Mouse (Mus musculus) myocyte (in vitro differentiated cells): ENCODE data around the gene Svs2. TPM values are rescaled to one million over a fixed set of nuclear protein-coding genes. Genes with fewer than 3 reads are reported as not detected.
"Not testable (repeated sequence)": the region's sequence is repeated elsewhere in the genome, so short reads cannot be mapped to it uniquely, and the experiment has no call there.

Experiments
- H3K27me3 ChIP-seq: one replicate; pipeline ENCODE4 v1.6.1; 2011; ENCODE audit not compliant: control insufficient read depth, insufficient read depth, insufficient read length
- H3K36me3 ChIP-seq: one replicate; pipeline ENCODE4 v1.6.1; 2011; ENCODE audit not compliant: control insufficient read depth, insufficient read depth
- H3K4me2 ChIP-seq: one replicate; pipeline ENCODE4 v1.6.1; 2011; ENCODE audit warnings: low read depth, control low read depth
- H3K4me3 ChIP-seq: one replicate; pipeline ENCODE4 v1.5.1; 2011; ENCODE audit warnings: mild to moderate bottlenecking, control low read depth, moderate library complexity
- H3K79me2 ChIP-seq: one replicate; pipeline ENCODE4 v1.6.1; 2011; ENCODE audit not compliant: control insufficient read depth, insufficient read depth
- H3ac ChIP-seq: one replicate; pipeline ENCODE4 v1.6.1; 2011; ENCODE audit not compliant: control insufficient read depth, insufficient read length
- CEBPB ChIP-seq: IDR thresholded peaks from 2 replicates; pipeline ENCODE4 v1.6.1; 2011; ENCODE audit warnings: mild to moderate bottlenecking, moderate library complexity; ENCODE audit not compliant: poor library complexity, insufficient read depth, severe bottlenecking
- E2F4 ChIP-seq: IDR thresholded peaks from one replicate; pipeline ENCODE4 v1.6.1; 2011; ENCODE audit warnings: mild to moderate bottlenecking, control low read depth, moderate library complexity; ENCODE audit not compliant: insufficient read depth
- MAX ChIP-seq: IDR thresholded peaks from one replicate; pipeline ENCODE4 v1.6.1; 2011; ENCODE audit warnings: low read depth, mild to moderate bottlenecking, control low read depth
- MYOD1 ChIP-seq, 3 experiments: IDR thresholded peaks; one replicate each; pipeline ENCODE4 v1.6.1; 2011; ENCODE audit warnings: control low read depth in 2 of 3, low read depth in 2 of 3, mild to moderate bottlenecking in 2 of 3, moderate library complexity in 1 of 3; ENCODE audit not compliant: insufficient read length in 2 of 3, control insufficient read depth in 1 of 3
- MYOG ChIP-seq, 3 experiments: IDR thresholded peaks; one replicate each; pipeline ENCODE4 v1.6.1; 2011; ENCODE audit warnings: control low read depth in 2 of 3, low read depth in 2 of 3, mild to moderate bottlenecking in 2 of 3; ENCODE audit not compliant: insufficient read length in 2 of 3, control insufficient read depth in 1 of 3, insufficient read depth in 1 of 3
- POLR2A ChIP-seq: IDR thresholded peaks from one replicate; pipeline ENCODE4 v1.6.1; 2011; ENCODE audit warnings: low read depth, mild to moderate bottlenecking, control low read depth, moderate library complexity; ENCODE audit not compliant: insufficient read length
- POLR2AphosphoS2 ChIP-seq: IDR thresholded peaks from one replicate; pipeline ENCODE4 v1.6.1; 2011; ENCODE audit warnings: low read depth, control low read depth; ENCODE audit not compliant: insufficient read length
- REST ChIP-seq: IDR thresholded peaks from one replicate; pipeline ENCODE4 v1.6.1; 2011; ENCODE audit warnings: mild to moderate bottlenecking, control low read depth, moderate library complexity; ENCODE audit not compliant: insufficient read depth, insufficient read length
- SRF ChIP-seq: IDR thresholded peaks from one replicate; pipeline ENCODE4 v1.6.1; 2011; ENCODE audit warnings: low read depth; ENCODE audit not compliant: control insufficient read depth, insufficient read length
- TCF12 ChIP-seq: IDR thresholded peaks from one replicate; pipeline ENCODE4 v1.6.1; 2011; ENCODE audit warnings: mild to moderate bottlenecking, control low read depth; ENCODE audit not compliant: poor library complexity, insufficient read depth, severe bottlenecking
- TCF3 ChIP-seq: IDR thresholded peaks from one replicate; pipeline ENCODE4 v1.6.1; 2011; ENCODE audit warnings: low read depth, control low read depth; ENCODE audit not compliant: insufficient read length
- USF1 ChIP-seq: IDR thresholded peaks from one replicate; pipeline ENCODE4 v1.6.1; 2011; ENCODE audit warnings: low read depth, mild to moderate bottlenecking, control low read depth, moderate library complexity
- polyA plus RNA-seq: library from polyadenylated mRNA; unstranded; fragments of >200 nt; fragmentation: generic; extraction: Trizol; gene quantifications from one replicate; pipeline ENCODE4 v1.2.1, GENCODE M21; 2012; ENCODE audit warnings: missing spikeins

Gene Svs2
- not detected for polyA plus RNA-seq

DNA sequence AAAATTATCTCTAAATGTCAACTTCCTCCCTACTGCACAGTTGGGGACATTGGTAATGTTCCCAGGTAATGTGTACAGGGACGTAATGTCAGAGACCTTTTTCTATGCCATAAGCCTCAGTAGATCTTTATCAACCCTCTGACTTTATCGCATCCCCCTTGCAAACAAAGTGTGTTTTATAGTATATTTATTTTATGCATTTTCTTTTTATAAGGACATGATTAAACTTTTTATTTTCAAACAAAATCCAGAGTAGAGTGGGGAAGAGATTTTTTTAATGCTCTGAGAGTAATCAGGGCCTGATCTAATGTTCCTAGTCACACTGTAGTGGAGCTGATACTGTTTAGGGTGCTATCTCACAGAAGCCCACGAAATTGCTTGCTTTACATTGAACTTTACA is at the start of gene Svs2:
Gene Svs2 (minus strand): TSS at position 101 of the 400 bp plus-strand sequence.
- TF ChIP-seq SRF (no peak), POLR2AphosphoS2 (no peak), TCF12 (no peak), MYOD1 (IDR thresholded peaks at IDR 0.05; ENCODE audit: control insufficient read depth in 1 of 3, insufficient read length in 2 of 3, low read depth in 2 of 3) (no peak), E2F4 (no peak), TCF3 (no peak), POLR2A (no peak)

DNA sequence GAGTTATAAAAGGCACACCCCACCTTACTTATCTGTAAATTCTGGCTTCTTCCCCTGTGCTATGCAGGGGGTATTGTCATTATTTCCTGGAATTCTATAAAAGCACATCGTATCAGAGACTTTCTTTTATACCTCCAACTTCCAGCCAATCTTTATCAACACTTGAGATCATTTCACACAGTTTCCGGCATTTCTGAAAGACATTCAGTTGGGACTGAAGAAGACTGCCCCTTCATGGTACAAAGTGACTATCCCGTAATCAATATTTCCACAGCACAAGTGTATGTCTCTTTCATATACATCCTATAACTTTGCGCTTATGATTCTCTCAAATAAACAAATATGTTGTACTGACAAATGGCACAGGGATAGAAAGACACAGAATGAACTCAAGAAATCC is 40.1 kb upstream of the Svs2 start, which contains the start of gene Svs4:
Gene Svs4 (minus strand): TSS at position 101 of the 400 bp plus-strand sequence.
- TF ChIP-seq TCF12 (no peak), MYOD1 (IDR thresholded peaks at IDR 0.05; ENCODE audit: control insufficient read depth in 1 of 3, insufficient read length in 2 of 3, low read depth in 2 of 3) (no peak), CEBPB (no peak), POLR2AphosphoS2 (no peak)
- Histone ChIP-seq H3K4me2 (no peak within 1 kb of the TSS), H3K4me3 (no peak within 1 kb of the TSS), H3K36me3 (no peaks in the 10 kb centered on the region), H3ac (no peak within 1 kb of the TSS), H3K79me2 (no peaks in the 10 kb centered on the region), H3K27me3 (no peaks in the 10 kb centered on the region)

More for the DNA sequence above, at the start of gene Svs2:
- H3K27me3 ChIP-seq: peaks cover 27% of the 10 kb centered on the region
- H3K36me3 ChIP-seq: no peaks in the 10 kb centered on the region
- H3K4me2 ChIP-seq: no peak within 1 kb of the TSS
- H3K4me3 ChIP-seq: no peak within 1 kb of the TSS
- no peak within 1 kb of the TSS for H3ac ChIP-seq
- no peaks in the 10 kb centered on the region for H3K79me2 ChIP-seq

DNA sequence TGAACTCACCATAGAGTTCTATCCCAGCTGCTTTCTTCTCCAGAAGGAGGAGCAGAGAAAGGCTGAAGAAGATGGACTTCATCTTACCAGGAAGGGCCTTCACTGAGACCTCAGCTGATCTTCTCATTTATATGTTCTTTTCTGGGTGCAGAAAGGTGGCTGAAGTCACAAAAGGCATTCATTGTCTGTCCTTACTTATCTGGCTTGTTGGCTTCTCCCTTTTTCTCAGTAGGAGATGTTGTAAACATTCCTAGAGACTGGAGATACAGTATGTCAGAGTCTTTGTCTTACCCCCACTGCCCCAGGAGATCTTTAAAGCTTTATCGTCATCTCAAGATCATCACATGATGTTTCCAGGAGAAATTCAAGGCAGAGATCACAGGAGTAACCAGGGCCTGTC is 18.3 kb upstream of the Svs2 start, which contains the start of gene Svs3b:
Gene Svs3b (minus strand): TSS at position 101 of the 400 bp plus-strand sequence.
- H3K4me2 ChIP-seq, H3K4me3 ChIP-seq, H3ac ChIP-seq, H3K79me2 ChIP-seq, H3K36me3 ChIP-seq: not testable (repeated sequence)
- H3K27me3 ChIP-seq: peaks cover 11% of the 10 kb centered on the region

DNA sequence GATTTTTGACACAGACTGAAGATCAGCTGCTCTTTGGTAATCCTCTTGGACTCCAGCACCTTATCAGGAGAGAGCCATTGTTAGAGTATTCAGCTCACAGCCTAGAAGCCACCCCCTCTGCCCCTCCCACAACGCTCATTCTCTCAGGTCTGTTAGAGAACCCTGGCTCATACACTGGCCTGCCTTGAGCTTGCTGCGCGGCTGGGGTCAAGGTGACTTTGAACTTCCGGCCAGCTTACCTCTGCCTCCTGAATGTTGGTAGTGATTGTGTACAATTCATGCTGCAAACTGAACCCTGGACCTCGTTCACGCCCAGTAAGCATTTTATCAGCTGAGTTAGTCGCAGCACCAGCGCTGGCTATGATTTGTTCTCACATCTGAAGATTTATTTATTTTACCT is 5.6 kb downstream of the Svs2 start:
- H3K36me3 ChIP-seq: no peaks in the 10 kb centered on the region
- H3K4me2 ChIP-seq: no peak overlapping the region
- TF ChIP-seq CEBPB: no peak
- no peak overlapping the region for H3K4me3 ChIP-seq
- no peak overlapping the region for H3ac ChIP-seq
- no peaks in the 10 kb centered on the region for H3K79me2 ChIP-seq
- H3K27me3 ChIP-seq: peaks cover 25% of the 10 kb centered on the region

DNA sequence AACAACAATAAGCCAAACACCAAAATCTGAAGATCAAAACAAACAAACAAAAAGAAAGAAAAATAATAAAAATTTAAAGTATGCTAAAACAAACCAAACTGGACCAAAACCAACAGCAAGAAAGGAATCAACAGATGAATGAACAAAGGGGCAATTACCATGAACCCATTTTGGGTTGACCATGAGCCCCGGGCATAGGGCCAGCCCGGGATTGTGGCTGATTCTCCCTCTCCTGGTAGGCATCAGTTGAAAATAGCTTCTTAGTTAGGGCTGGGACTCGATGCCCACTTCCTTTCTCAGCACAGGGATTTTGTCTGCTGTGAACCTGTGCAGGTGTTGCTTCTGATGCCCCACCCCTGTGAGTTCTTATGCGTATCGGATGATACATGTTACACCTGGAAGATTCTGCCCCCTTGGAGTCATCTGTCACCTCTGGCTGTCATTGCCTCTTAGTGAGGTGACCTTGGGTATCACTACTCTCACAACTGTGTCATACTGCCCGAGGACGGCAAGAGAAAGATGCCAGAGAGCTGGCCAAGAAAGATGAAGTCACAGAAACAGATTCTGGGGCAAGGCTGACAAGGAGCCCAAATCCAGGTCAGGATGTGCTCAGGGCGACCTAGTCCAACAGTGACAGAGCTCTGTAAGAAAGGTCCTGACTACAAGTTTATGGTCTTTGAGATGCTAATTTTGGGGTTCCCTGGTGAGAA is 9.8 kb downstream of the Svs2 start:
- Histone ChIP-seq H3K4me2 (no peak overlapping the region), H3ac (no peak overlapping the region), H3K4me3 (no peak overlapping the region), H3K79me2 (no peaks in the 10 kb centered on the region), H3K36me3 (no peaks in the 10 kb centered on the region), H3K27me3 (peaks cover 18% of the 10 kb centered on the region)
- no peak for TF ChIP-seq POLR2A
- no peak for TF ChIP-seq TCF3
- TF ChIP-seq TCF12: no peak
- TF ChIP-seq CEBPB: no peak
- TF ChIP-seq USF1: no peak
- TF ChIP-seq E2F4: no peak
- no peak for TF ChIP-seq MYOG (IDR thresholded peaks at IDR 0.05; ENCODE audit: control insufficient read depth in 1 of 3, insufficient read depth in 1 of 3, insufficient read length in 2 of 3, low read depth in 2 of 3)
- TF ChIP-seq SRF: no peak
- TF ChIP-seq MAX: no peak
- no peak for TF ChIP-seq REST
- no peak for TF ChIP-seq MYOD1 (IDR thresholded peaks at IDR 0.05; ENCODE audit: control insufficient read depth in 1 of 3, insufficient read length in 2 of 3, low read depth in 2 of 3)
- TF ChIP-seq POLR2AphosphoS2: no peak

DNA sequence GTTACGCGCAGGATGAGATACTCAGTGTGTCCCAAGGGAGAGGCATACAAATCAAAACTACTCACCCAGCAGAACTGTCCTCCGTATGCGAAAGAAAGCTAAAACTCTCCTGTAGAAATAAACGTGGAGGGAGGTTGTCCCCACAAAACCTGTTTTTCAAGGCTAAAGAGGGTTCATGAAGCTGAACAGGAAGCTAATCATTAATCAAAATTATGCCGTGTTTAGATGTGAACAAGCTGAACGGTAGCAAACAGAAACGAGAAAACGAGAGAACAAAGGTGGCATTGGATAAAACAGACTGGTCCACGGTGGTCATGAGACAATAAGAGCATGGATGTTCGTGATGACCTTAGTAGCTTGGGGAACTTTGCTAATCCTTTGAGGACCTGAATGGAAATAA is 16.7 kb downstream of the Svs2 start, which contains the start of gene Wfdc15b:
Gene Wfdc15b (minus strand): TSS at position 139 of the 400 bp plus-strand sequence.
- TF ChIP-seq E2F4 (no peak), REST (no peak), MYOG (IDR thresholded peaks at IDR 0.05; ENCODE audit: control insufficient read depth in 1 of 3, insufficient read depth in 1 of 3, insufficient read length in 2 of 3, low read depth in 2 of 3) (no peak), POLR2AphosphoS2 (no peak), TCF3 (no peak), MYOD1 (IDR thresholded peaks at IDR 0.05; ENCODE audit: control insufficient read depth in 1 of 3, insufficient read length in 2 of 3, low read depth in 2 of 3) (no peak)
- no peaks in the 10 kb centered on the region for H3K36me3 ChIP-seq
- no peaks in the 10 kb centered on the region for H3K79me2 ChIP-seq
- no peak within 1 kb of the TSS for H3K4me2 ChIP-seq
- H3ac ChIP-seq: no peak within 1 kb of the TSS
- H3K4me3 ChIP-seq: no peak within 1 kb of the TSS
- peaks cover 28% of the 10 kb centered on the region for H3K27me3 ChIP-seq
